Mouse (Mus musculus): ENCODE data around the gene Cbx2.

DNA sequence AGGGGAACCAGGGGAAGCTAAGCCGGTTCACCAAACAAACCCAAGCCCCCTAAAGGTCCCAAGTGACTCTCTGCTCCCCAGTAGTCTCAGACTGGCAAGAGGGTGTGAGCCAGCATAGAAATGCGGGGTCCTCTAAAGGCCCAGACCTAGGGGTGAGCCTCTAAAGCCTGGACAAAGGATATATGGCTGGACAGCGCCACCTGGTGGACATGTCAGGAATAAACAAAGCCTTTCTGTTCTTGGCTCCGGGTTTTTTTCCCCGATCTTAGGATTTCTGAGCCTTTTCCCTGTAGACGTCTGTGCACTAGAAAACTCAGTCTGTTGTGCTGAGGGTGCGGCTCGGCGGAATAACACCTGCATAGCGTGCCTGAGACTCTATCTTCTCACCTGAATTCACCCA is 47.3 kb upstream of the Cbx2 start:
- TF ChIP-seq POLR2A (IDR thresholded peaks at IDR 0.05; ENCODE audit: control insufficient read depth, extremely low read depth, insufficient read depth, low read length, poor library complexity), result no peak
- peak; percentile 79; the same call in 1 of the 2 replicates for TF ChIP-seq CTCF (IDR thresholded peaks at IDR 0.05; ENCODE audit: borderline replicate concordance, control insufficient read depth, extremely low read depth, insufficient read depth, low read length, poor library complexity)
